Mouse (Mus musculus): Measurements from ENCODE around the gene Nhlh1. TPM values are rescaled to one million over a fixed set of nuclear protein-coding genes. Genes with fewer than 3 reads are reported as not detected.

Gene Nhlh1
- polyA plus RNA-seq (2016; fragmentation: Nextera tagmentation; extraction: Ambion mirVana) = not detected in 2 replicates

GRCm38 (mm10) chr1:172057491-172057921, at the start of gene Nhlh1:
Nhlh1 (minus strand) TSS chr1:172057573.
- Histone ChIP-seq H3K4me3 (no peak within 1 kb of the TSS), H3K27ac (no peak within 1 kb of the TSS), H3K27me3 (ENCODE audit: low read depth, poor library complexity, severe bottlenecking) (peaks cover 58% of the 10 kb centered on the region), H3K9me3 (replicated peaks) (no peaks in the 10 kb centered on the region), H3K36me3 (no peaks in the 10 kb centered on the region), H3K4me1 (peaks cover 38% of the 10 kb centered on the region)
- WGBS = 27% methylated on average over 2 of the region's 2 CpGs
- no peak for DNase-seq (ENCODE audit: low spot score)

GRCm38 (mm10) chr1:172105101-172105500, 47.7 kb upstream of the Nhlh1 start:
- Histone ChIP-seq H3K4me3 (no peak overlapping the region), H3K27ac (no peak overlapping the region), H3K9me3 (replicated peaks) (no peaks in the 10 kb centered on the region), H3K36me3 (peaks cover 99% of the 10 kb centered on the region), H3K27me3 (ENCODE audit: low read depth, poor library complexity, severe bottlenecking) (no peaks in the 10 kb centered on the region), H3K4me1 (no peaks in the 10 kb centered on the region)
- 78% methylated on average over 11 of the region's 11 CpGs for WGBS
- DNase-seq (ENCODE audit: low spot score) = no peak

GRCm38 (mm10) chr1:172103619-172104018, 46.2 kb upstream of the Nhlh1 start:
- 94% methylated on average over 4 of the region's 4 CpGs for WGBS
- H3K36me3 ChIP-seq = peaks cover 96% of the 10 kb centered on the region
- no peak overlapping the region for H3K4me3 ChIP-seq
- no peaks in the 10 kb centered on the region for H3K4me1 ChIP-seq
- no peaks in the 10 kb centered on the region for H3K9me3 ChIP-seq (replicated peaks)
- no peaks in the 10 kb centered on the region for H3K27me3 ChIP-seq (ENCODE audit: low read depth, poor library complexity, severe bottlenecking)
- DNase-seq (ENCODE audit: low spot score) = no peak
- no peak overlapping the region for H3K27ac ChIP-seq

GRCm38 (mm10) chr1:172099325-172100033, 42.1 kb upstream of the Nhlh1 start:
- no peaks in the 10 kb centered on the region for H3K9me3 ChIP-seq (replicated peaks)
- no peaks in the 10 kb centered on the region for H3K27me3 ChIP-seq (ENCODE audit: low read depth, poor library complexity, severe bottlenecking)
- peaks cover 94% of the 10 kb centered on the region for H3K36me3 ChIP-seq
- H3K4me3 ChIP-seq = no peak overlapping the region
- no peak for DNase-seq (ENCODE audit: low spot score)
- no peaks in the 10 kb centered on the region for H3K4me1 ChIP-seq
- WGBS = 94% methylated on average over 6 of the region's 6 CpGs
- no peak overlapping the region for H3K27ac ChIP-seq

GRCm38 (mm10) chr1:172095202-172095601, 37.8 kb upstream of the Nhlh1 start:
- H3K27me3 ChIP-seq (ENCODE audit: low read depth, poor library complexity, severe bottlenecking) = no peaks in the 10 kb centered on the region
- H3K27ac ChIP-seq = no peak overlapping the region
- H3K4me3 ChIP-seq = no peak overlapping the region
- DNase-seq (ENCODE audit: low spot score) = no peak
- H3K36me3 ChIP-seq = peaks cover 94% of the 10 kb centered on the region
- no peaks in the 10 kb centered on the region for H3K4me1 ChIP-seq
- WGBS = 88% methylated on average over 6 of the region's 6 CpGs
- H3K9me3 ChIP-seq (replicated peaks) = no peaks in the 10 kb centered on the region

- H3K36me3 ChIP-seq = peaks cover 94% of the 10 kb centered on the region
- DNase-seq (ENCODE audit: low spot score) = no peak
- H3K27ac ChIP-seq = no peak overlapping the region
Measured at GRCm38 (mm10) chr1:172094295-172094694, 36.9 kb upstream of the Nhlh1 start.

GRCm38 (mm10) chr1:172093522-172093921, 36.1 kb upstream of the Nhlh1 start:
- no peaks in the 10 kb centered on the region for H3K9me3 ChIP-seq (replicated peaks)
- H3K4me1 ChIP-seq = no peaks in the 10 kb centered on the region
- 90% methylated on average over 3 of the region's 3 CpGs for WGBS
- H3K4me3 ChIP-seq = no peak overlapping the region
- H3K36me3 ChIP-seq = peaks cover 97% of the 10 kb centered on the region
- H3K27me3 ChIP-seq (ENCODE audit: low read depth, poor library complexity, severe bottlenecking) = no peaks in the 10 kb centered on the region
- no peak for DNase-seq (ENCODE audit: low spot score)
- no peak overlapping the region for H3K27ac ChIP-seq

More at GRCm38 (mm10) chr1:172094295-172094694, 36.9 kb upstream of the Nhlh1 start:
- Histone ChIP-seq H3K4me1 (no peaks in the 10 kb centered on the region), H3K4me3 (no peak overlapping the region), H3K9me3 (replicated peaks) (no peaks in the 10 kb centered on the region), H3K27me3 (ENCODE audit: low read depth, poor library complexity, severe bottlenecking) (no peaks in the 10 kb centered on the region)

- H3K4me1 ChIP-seq = peaks cover 16% of the 10 kb centered on the region
- H3K36me3 ChIP-seq = peaks cover 34% of the 10 kb centered on the region
- peak overlapping the region; percentile 89 for H3K27ac ChIP-seq
- 3% methylated on average over 24 of the region's 24 CpGs for WGBS
- H3K27me3 ChIP-seq (ENCODE audit: low read depth, poor library complexity, severe bottlenecking) = no peaks in the 10 kb centered on the region
- no peak for DNase-seq (ENCODE audit: low spot score)
- H3K4me3 ChIP-seq = peak overlapping the region; percentile 88
- no peaks in the 10 kb centered on the region for H3K9me3 ChIP-seq (replicated peaks)
Measured at GRCm38 (mm10) chr1:172082899-172083445, 25.6 kb upstream of the Nhlh1 start.

GRCm38 (mm10) chr1:172082101-172082898, 24.9 kb upstream of the Nhlh1 start, which contains the start of the genes Copa and Ncstn:
Copa (plus strand) TSS chr1:172082529.
Ncstn (minus strand) TSS chr1:172082795.
- DNase-seq (ENCODE audit: low spot score) = peak; percentile 95
- WGBS = under 1% methylated on average over 40 of the region's 40 CpGs
- Histone ChIP-seq H3K4me1 (peaks cover 16% of the 10 kb centered on the region), H3K9me3 (replicated peaks) (no peaks in the 10 kb centered on the region), H3K4me3 (peak within 1 kb of the TSS; percentile 88), H3K27ac (peak within 1 kb of the TSS; percentile 89), H3K27me3 (ENCODE audit: low read depth, poor library complexity, severe bottlenecking) (no peaks in the 10 kb centered on the region), H3K36me3 (peaks cover 36% of the 10 kb centered on the region)

GRCm38 (mm10) chr1:172077981-172078380, 20.6 kb upstream of the Nhlh1 start:
- Histone ChIP-seq H3K36me3 (peaks cover 76% of the 10 kb centered on the region), H3K4me1 (peaks cover 6% of the 10 kb centered on the region), H3K9me3 (replicated peaks) (no peaks in the 10 kb centered on the region), H3K27ac (no peak overlapping the region), H3K27me3 (ENCODE audit: low read depth, poor library complexity, severe bottlenecking) (no peaks in the 10 kb centered on the region), H3K4me3 (no peak overlapping the region)
- DNase-seq (ENCODE audit: low spot score) = no peak
- WGBS = 83% methylated on average over 5 of the region's 5 CpGs

- no peaks in the 10 kb centered on the region for H3K27me3 ChIP-seq (ENCODE audit: low read depth, poor library complexity, severe bottlenecking)
- 96% methylated on average over 7 of the region's 7 CpGs for WGBS
- no peaks in the 10 kb centered on the region for H3K9me3 ChIP-seq (replicated peaks)
- H3K36me3 ChIP-seq = peaks cover 100% of the 10 kb centered on the region
- no peak overlapping the region for H3K4me3 ChIP-seq
- no peak overlapping the region for H3K27ac ChIP-seq
- H3K4me1 ChIP-seq = no peaks in the 10 kb centered on the region
- no peak for DNase-seq (ENCODE audit: low spot score)
Measured at GRCm38 (mm10) chr1:172072604-172073003, 15.2 kb upstream of the Nhlh1 start.

- Histone ChIP-seq H3K27me3 (ENCODE audit: low read depth, poor library complexity, severe bottlenecking) (no peaks in the 10 kb centered on the region), H3K36me3 (peaks cover 100% of the 10 kb centered on the region), H3K4me1 (no peaks in the 10 kb centered on the region), H3K9me3 (replicated peaks) (no peaks in the 10 kb centered on the region), H3K27ac (no peak overlapping the region), H3K4me3 (no peak overlapping the region)
- 78% methylated on average over 4 of the region's 4 CpGs for WGBS
- DNase-seq (ENCODE audit: low spot score) = no peak
Measured at GRCm38 (mm10) chr1:172071556-172071955, 14.2 kb upstream of the Nhlh1 start.

- DNase-seq (ENCODE audit: low spot score) = no peak
- Histone ChIP-seq H3K27me3 (ENCODE audit: low read depth, poor library complexity, severe bottlenecking) (no peaks in the 10 kb centered on the region), H3K4me1 (no peaks in the 10 kb centered on the region), H3K4me3 (no peak overlapping the region), H3K9me3 (replicated peaks) (no peaks in the 10 kb centered on the region), H3K27ac (no peak overlapping the region), H3K36me3 (peaks cover 100% of the 10 kb centered on the region)
- 68% methylated on average over 6 of the region's 6 CpGs for WGBS
Measured at GRCm38 (mm10) chr1:172070227-172070626, 12.9 kb upstream of the Nhlh1 start.

Measured in limb, embryonic 10.5 days (tissue).